Mouse (Mus musculus): Measurements from ENCODE around the gene Ak9.

- TF ChIP-seq POLR2A (IDR thresholded peaks at IDR 0.05; ENCODE audit: control insufficient read depth, low read depth, low read length) (no peak), CTCF (IDR thresholded peaks at IDR 0.05; ENCODE audit: control insufficient read depth, insufficient read depth, insufficient replicate concordance, low read depth, low read length) (no peak)
These were observed 172.6 kb downstream of the Ak9 start, which contains the start of gene Mical1 for GRCm38 (mm10) chr10:41476171-41477017.
